Mouse (Mus musculus) olfactory bulb, adult 2 months (tissue): ENCODE measurements around the gene Obp2a.

Experiments
- CTCF ChIP-seq: fragments of 200-500 bp; IDR thresholded peaks from 2 replicates; pipeline ENCODE4 v1.5.1; 2012; ENCODE audit warnings: low read depth, mild to moderate bottlenecking, low read length, moderate library complexity; ENCODE audit not compliant: insufficient read depth
- POLR2A ChIP-seq: fragments of 200-500 bp; IDR thresholded peaks from 2 replicates; pipeline ENCODE4 v1.6.1; 2012; ENCODE audit warnings: mild to moderate bottlenecking, low read depth, low read length, moderate library complexity; ENCODE audit not compliant: insufficient read depth

- no peak for TF ChIP-seq CTCF
- no peak for TF ChIP-seq POLR2A
Measured at GRCm38 (mm10) chr2:25654502-25654901, 45.3 kb upstream of the Obp2a start.
